Mouse (Mus musculus) testis, postnatal 14 days (tissue): ENCODE results near the gene Uqcrc2.

Experiments
- DNase-seq: peaks from one replicate; pipeline ENCODE4 v3.0.0; 2021; ENCODE audit warnings: low spot score

Gene Uqcrc2

GRCm38 (mm10) chr7:120690634-120691033 is 55.7 kb downstream of the Uqcrc2 start:
- no peak for DNase-seq

DNA sequence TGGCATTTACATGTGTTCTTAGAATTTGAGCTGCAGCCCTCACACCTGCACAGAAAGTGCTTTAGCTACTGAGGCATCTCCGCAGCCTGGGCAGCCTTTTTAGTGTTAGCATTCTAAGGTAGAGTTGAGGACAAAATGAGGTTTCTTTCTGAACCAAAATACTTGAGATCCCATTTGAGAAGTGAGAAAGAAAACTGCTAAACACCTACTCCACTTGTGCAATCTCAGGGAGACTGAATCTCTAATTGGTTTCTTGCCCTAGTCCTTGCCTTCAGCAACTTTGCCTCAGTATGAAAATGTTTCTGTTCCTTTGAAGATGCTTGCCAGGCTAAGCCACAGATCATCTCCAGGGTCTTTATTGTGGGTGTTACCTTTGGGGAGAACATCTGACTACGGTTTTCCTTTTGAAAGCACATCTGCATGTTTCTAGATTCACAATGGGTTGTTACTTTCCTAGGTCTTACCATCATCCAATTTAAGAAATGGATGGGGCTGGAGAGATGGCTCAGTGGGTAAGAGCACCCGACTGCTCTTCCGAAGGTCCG is 58.9 kb downstream of the Uqcrc2 start:
- DNase-seq, result no peak

GRCm38 (mm10) chr7:120695196-120695595 is 60.2 kb downstream of the Uqcrc2 start:
- no peak for DNase-seq

- no peak for DNase-seq
Observed at GRCm38 (mm10) chr7:120695641-120696040, 60.7 kb downstream of the Uqcrc2 start.

- DNase-seq, result no peak
Observed at GRCm38 (mm10) chr7:120696331-120696730, 61.4 kb downstream of the Uqcrc2 start.

GRCm38 (mm10) chr7:120699586-120699985 is 64.6 kb downstream of the Uqcrc2 start:
- DNase-seq, result no peak

- DNase-seq, result no peak
Observed at GRCm38 (mm10) chr7:120703888-120704287, 68.9 kb downstream of the Uqcrc2 start.
